Mouse (Mus musculus) lung, postnatal 14 days (tissue): ENCODE data around the gene Rbfox3.

ENCODE experiments used
- DNase-seq: peaks from one replicate; pipeline ENCODE4 v3.0.0; 2021

The Rbfox3 gene

GRCm38 (mm10) chr11:118754535-118754934, 156.9 kb downstream of the Rbfox3 start:
- DNase-seq: no peak

GRCm38 (mm10) chr11:118751879-118752616, 159.3 kb downstream of the Rbfox3 start:
- no peak for DNase-seq

- no peak for DNase-seq
These were observed 160.6 kb downstream of the Rbfox3 start for GRCm38 (mm10) chr11:118750745-118751330.

- no peak for DNase-seq
These were observed 161.9 kb downstream of the Rbfox3 start for GRCm38 (mm10) chr11:118749541-118749940.

- no peak for DNase-seq
These were observed 162.8 kb downstream of the Rbfox3 start for GRCm38 (mm10) chr11:118748622-118749021.

- DNase-seq: no peak
These were observed 166.1 kb downstream of the Rbfox3 start for GRCm38 (mm10) chr11:118745279-118745678.

GRCm38 (mm10) chr11:118744782-118745181, 166.6 kb downstream of the Rbfox3 start:
- peak; percentile 38 for DNase-seq

GRCm38 (mm10) chr11:118742762-118743161, 168.6 kb downstream of the Rbfox3 start:
- DNase-seq: peak; percentile 53

GRCm38 (mm10) chr11:118741262-118741661, 170.1 kb downstream of the Rbfox3 start:
- no peak for DNase-seq

GRCm38 (mm10) chr11:118740001-118740400, 171.4 kb downstream of the Rbfox3 start:
- DNase-seq: peak; percentile 77

GRCm38 (mm10) chr11:118738855-118739832, 172.3 kb downstream of the Rbfox3 start:
- DNase-seq: peak; percentile 85

GRCm38 (mm10) chr11:118738323-118738722, 173.1 kb downstream of the Rbfox3 start:
- no peak for DNase-seq

GRCm38 (mm10) chr11:118737821-118738220, 173.6 kb downstream of the Rbfox3 start:
- DNase-seq: no peak

GRCm38 (mm10) chr11:118736993-118737392, 174.4 kb downstream of the Rbfox3 start:
- peak; percentile 45 for DNase-seq

GRCm38 (mm10) chr11:118731655-118732054, 179.7 kb downstream of the Rbfox3 start:
- no peak for DNase-seq

GRCm38 (mm10) chr11:118729373-118729772, 182.0 kb downstream of the Rbfox3 start:
- DNase-seq: peak; percentile 83

- DNase-seq: no peak
These were observed 182.6 kb downstream of the Rbfox3 start for GRCm38 (mm10) chr11:118728797-118729196.

- peak; percentile 23 for DNase-seq
These were observed 183.3 kb downstream of the Rbfox3 start for GRCm38 (mm10) chr11:118728083-118728551.

GRCm38 (mm10) chr11:118726430-118726829, 185.0 kb downstream of the Rbfox3 start:
- no peak for DNase-seq

- no peak for DNase-seq
These were observed 187.0 kb downstream of the Rbfox3 start for GRCm38 (mm10) chr11:118724423-118724822.

- no peak for DNase-seq
These were observed 188.2 kb downstream of the Rbfox3 start for GRCm38 (mm10) chr11:118723166-118723565.

- DNase-seq: no peak
These were observed 189.5 kb downstream of the Rbfox3 start for GRCm38 (mm10) chr11:118721898-118722297.
